Mouse (Mus musculus): ENCODE data around the gene Dnaaf5. TPM values are rescaled to one million over a fixed set of nuclear protein-coding genes. Genes with fewer than 3 reads are reported as not detected.

Dnaaf5 gene
- polyA plus RNA-seq, 1 experiment from 2014 or later: 5.5 TPM

DNA sequence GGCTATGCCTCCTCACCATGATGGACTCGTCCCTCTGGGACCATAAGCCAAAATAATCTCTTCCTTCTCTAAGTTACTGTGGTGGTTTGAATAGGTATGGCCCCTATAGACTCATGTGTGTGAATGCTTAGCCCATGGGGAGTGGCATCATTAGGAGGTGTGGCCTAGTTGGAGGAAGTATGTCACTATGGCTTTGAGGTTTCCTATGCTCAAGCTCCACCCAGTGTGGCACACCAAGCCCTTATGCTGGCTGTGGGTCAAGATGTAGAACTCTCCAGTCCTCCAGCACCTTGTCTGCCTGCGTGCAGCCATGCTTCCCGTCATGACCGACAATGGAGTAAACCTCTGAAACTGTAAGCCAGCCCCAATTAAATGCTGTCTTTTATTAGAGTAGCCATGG lies 4.3 kb upstream of the Dnaaf5 start:
- Histone ChIP-seq H3K9ac (no peak overlapping the region), H3K27me3 (no peaks in the 10 kb centered on the region), H3K4me3 (no peak overlapping the region), H3K4me1 (peaks cover 9% of the 10 kb centered on the region), H3K9me3 (no peaks in the 10 kb centered on the region), H3K36me3 (no peaks in the 10 kb centered on the region), H3K4me2 (no peak overlapping the region), H3K27ac (no peak overlapping the region)
- no peak for ATAC-seq (ENCODE audit: insufficient number of reproducible peaks, low FRiP score, low TSS enrichment, low read depth)
- WGBS: 90% methylated on average over 4 of the region's 4 CpGs

DNA sequence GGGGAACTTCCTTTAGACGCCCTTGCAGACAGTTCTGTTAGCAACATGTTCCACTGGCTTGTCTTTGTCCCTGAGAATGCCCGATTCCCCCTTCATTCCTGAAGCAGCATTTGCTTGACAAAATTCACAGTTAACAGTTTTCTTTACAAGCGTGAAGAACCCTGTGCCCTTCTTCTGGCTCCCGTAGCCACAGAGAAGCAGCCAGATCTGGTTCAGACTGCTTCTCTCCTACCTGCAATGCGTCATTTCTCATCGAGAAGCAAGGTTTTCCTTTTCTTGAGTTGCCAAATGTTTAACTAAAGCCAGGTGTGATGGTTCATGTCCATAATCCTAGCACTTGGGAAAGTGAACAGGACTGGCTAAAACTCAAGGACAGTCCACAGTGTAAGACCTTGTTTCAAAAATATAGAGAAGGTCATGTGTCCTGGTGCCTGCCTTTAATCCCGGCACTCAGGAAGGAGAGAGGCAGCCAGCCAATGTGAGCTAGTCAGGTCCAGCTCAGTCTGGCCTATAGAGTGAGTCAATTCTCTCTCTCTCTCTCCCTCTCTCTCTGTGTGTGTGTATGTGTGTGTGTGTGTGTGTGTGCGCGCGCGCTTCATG lies 3.4 kb upstream of the Dnaaf5 start:
- peaks cover 18% of the 10 kb centered on the region for H3K4me1 ChIP-seq
- no peak overlapping the region for H3K9ac ChIP-seq
- WGBS: 86% methylated on average over 11 of the region's 11 CpGs
- H3K27ac ChIP-seq: no peak overlapping the region
- no peak overlapping the region for H3K4me3 ChIP-seq
- no peaks in the 10 kb centered on the region for H3K9me3 ChIP-seq
- no peak overlapping the region for H3K4me2 ChIP-seq
- no peak for ATAC-seq (ENCODE audit: insufficient number of reproducible peaks, low FRiP score, low TSS enrichment, low read depth)
- no peaks in the 10 kb centered on the region for H3K36me3 ChIP-seq
- no peaks in the 10 kb centered on the region for H3K27me3 ChIP-seq

- Histone ChIP-seq H3K4me2 (no peak overlapping the region), H3K4me1 (peaks cover 19% of the 10 kb centered on the region), H3K27ac (no peak overlapping the region), H3K36me3 (peaks cover 2% of the 10 kb centered on the region; the same call in 1 of the 2 replicates), H3K27me3 (no peaks in the 10 kb centered on the region), H3K4me3 (no peak overlapping the region), H3K9me3 (no peaks in the 10 kb centered on the region), H3K9ac (no peak overlapping the region)
- no peak for ATAC-seq (ENCODE audit: insufficient number of reproducible peaks, low FRiP score, low TSS enrichment, low read depth)
- 90% methylated on average over 14 of the region's 14 CpGs for WGBS
Observed at GRCm38 (mm10) chr5:139147178-139148078, 2.6 kb upstream of the Dnaaf5 start.

DNA sequence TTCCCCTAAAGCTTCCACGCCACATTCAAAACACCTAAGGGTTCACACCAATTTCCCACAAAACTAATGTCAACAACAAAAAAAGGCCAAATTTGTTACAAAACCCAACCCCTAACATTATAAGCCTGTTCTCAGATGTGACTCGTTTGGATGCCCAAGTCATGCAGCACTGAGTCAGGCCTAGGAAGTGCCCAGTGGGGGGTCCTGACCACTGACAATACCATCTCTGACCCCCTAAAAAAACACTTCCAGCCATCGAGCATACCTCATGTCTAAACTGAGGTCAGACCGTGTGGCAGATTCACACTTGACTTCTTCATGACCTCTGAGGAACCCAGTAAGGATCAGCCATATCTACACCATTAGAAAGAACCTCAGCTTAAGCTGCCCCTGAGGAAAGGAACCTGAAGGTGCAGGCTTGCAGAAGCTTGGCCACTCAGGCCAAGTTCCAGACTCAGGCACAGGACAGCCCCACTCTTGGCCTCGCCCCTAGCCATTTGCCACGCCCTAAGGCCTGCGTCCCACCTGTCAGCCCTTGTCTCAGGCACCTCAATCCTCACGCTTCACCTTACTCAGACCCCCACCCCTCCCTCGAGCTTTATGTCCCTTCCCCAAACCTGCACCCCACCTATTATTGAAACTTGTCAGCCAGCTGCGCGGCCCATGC lies 884 bp upstream of the Dnaaf5 start:
- peak; percentile 50 for ATAC-seq (ENCODE audit: insufficient number of reproducible peaks, low FRiP score, low TSS enrichment, low read depth)
- Histone ChIP-seq H3K36me3 (peaks cover 19% of the 10 kb centered on the region), H3K4me1 (peaks cover 19% of the 10 kb centered on the region), H3K4me3 (peak overlapping the region; percentile 96), H3K27ac (peak overlapping the region; percentile 30), H3K9ac (no peak overlapping the region), H3K9me3 (no peaks in the 10 kb centered on the region), H3K4me2 (peak overlapping the region; percentile 90), H3K27me3 (no peaks in the 10 kb centered on the region)
- 27% methylated on average over 11 of the region's 11 CpGs for WGBS

GRCm38 (mm10) chr5:139150603-139151031 lies 594 bp downstream of the Dnaaf5 start:
- no peaks in the 10 kb centered on the region for H3K27me3 ChIP-seq
- no peaks in the 10 kb centered on the region for H3K9me3 ChIP-seq
- peak overlapping the region; percentile 96 for H3K4me3 ChIP-seq
- H3K4me1 ChIP-seq: peaks cover 19% of the 10 kb centered on the region
- peak overlapping the region; percentile 57 for H3K27ac ChIP-seq
- 1% methylated on average over 45 of the region's 45 CpGs for WGBS
- H3K36me3 ChIP-seq: peaks cover 34% of the 10 kb centered on the region
- H3K9ac ChIP-seq: peak overlapping the region; percentile 72
- no peak for ATAC-seq (ENCODE audit: insufficient number of reproducible peaks, low FRiP score, low TSS enrichment, low read depth)
- peak overlapping the region; percentile 90 for H3K4me2 ChIP-seq

GRCm38 (mm10) chr5:139160899-139161298 lies 10.9 kb downstream of the Dnaaf5 start:
- Histone ChIP-seq H3K9me3 (no peaks in the 10 kb centered on the region), H3K4me2 (no peak overlapping the region), H3K27me3 (no peaks in the 10 kb centered on the region), H3K36me3 (peaks cover 56% of the 10 kb centered on the region), H3K4me3 (no peak overlapping the region), H3K9ac (no peak overlapping the region), H3K4me1 (no peaks in the 10 kb centered on the region), H3K27ac (no peak overlapping the region)
- 85% methylated on average over 8 of the region's 8 CpGs for WGBS
- no peak for ATAC-seq (ENCODE audit: insufficient number of reproducible peaks, low FRiP score, low TSS enrichment, low read depth)

DNA sequence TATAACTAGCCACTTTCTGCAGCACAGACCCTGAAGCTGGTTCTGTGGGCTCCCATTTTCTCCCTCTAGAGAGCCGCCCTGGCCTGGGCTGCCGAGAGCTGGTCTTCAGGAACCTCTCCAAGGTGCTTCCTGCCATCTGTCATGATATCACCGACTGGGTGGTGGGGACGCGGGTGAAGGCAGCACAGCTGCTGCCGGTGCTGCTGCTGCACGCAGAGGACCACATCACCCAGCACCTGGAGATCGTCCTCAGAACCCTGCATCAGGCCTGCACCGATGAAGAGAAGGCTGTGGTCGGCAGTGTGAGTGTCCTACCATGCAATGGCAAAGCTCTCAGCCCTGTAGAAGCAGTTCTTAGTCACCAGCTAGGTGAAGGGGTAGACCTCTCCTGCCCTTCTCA lies 11.6 kb downstream of the Dnaaf5 start:
- no peak for ATAC-seq (ENCODE audit: insufficient number of reproducible peaks, low FRiP score, low TSS enrichment, low read depth)
- Histone ChIP-seq H3K9me3 (no peaks in the 10 kb centered on the region), H3K36me3 (peaks cover 57% of the 10 kb centered on the region), H3K27me3 (no peaks in the 10 kb centered on the region), H3K4me1 (no peaks in the 10 kb centered on the region), H3K4me3 (no peak overlapping the region), H3K9ac (no peak overlapping the region), H3K4me2 (no peak overlapping the region), H3K27ac (no peak overlapping the region)
- WGBS: 84% methylated on average over 10 of the region's 10 CpGs

- ATAC-seq (ENCODE audit: insufficient number of reproducible peaks, low FRiP score, low TSS enrichment, low read depth): no peak
- H3K9me3 ChIP-seq: no peaks in the 10 kb centered on the region
- H3K27ac ChIP-seq: no peak overlapping the region
- no peak overlapping the region for H3K4me3 ChIP-seq
- 84% methylated on average over 6 of the region's 6 CpGs for WGBS
- no peaks in the 10 kb centered on the region for H3K4me1 ChIP-seq
- no peak overlapping the region for H3K4me2 ChIP-seq
- H3K9ac ChIP-seq: no peak overlapping the region
- H3K36me3 ChIP-seq: peaks cover 78% of the 10 kb centered on the region
- H3K27me3 ChIP-seq: 0 out of 2 replicates have a peak, but pooled peaks cover 8% of the 10 kb centered on the region
Observed at GRCm38 (mm10) chr5:139166781-139167361, 16.8 kb downstream of the Dnaaf5 start.

DNA sequence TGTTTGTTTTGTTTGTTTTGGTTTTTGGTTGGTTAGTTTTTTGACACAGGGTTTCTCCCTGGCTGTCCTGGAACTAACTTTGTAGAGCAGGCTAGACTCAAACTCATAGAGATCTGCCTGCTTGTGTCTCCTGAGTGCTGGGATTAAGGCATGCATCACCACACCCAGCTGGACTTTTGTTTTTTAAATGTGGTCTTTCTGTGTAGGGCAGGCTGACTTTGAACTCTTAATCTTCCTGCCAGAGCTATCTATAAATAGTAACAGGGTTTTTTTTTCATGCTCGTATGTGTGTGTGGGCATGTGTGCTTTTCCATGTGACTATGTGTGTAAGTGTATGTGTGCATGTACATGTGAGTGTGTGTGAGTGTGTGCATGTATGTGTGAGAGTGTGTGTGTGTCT lies 17.5 kb downstream of the Dnaaf5 start:
- Histone ChIP-seq H3K36me3 (peaks cover 77% of the 10 kb centered on the region), H3K4me1 (no peaks in the 10 kb centered on the region), H3K4me2 (no peak overlapping the region), H3K4me3 (no peak overlapping the region), H3K27ac (no peak overlapping the region), H3K9me3 (no peaks in the 10 kb centered on the region), H3K27me3 (0 out of 2 replicates have a peak, but pooled peaks cover 8% of the 10 kb centered on the region), H3K9ac (no peak overlapping the region)
- no peak for ATAC-seq (ENCODE audit: insufficient number of reproducible peaks, low FRiP score, low TSS enrichment, low read depth)
- 89% methylated on average over 1 of the region's 1 CpGs for WGBS

DNA sequence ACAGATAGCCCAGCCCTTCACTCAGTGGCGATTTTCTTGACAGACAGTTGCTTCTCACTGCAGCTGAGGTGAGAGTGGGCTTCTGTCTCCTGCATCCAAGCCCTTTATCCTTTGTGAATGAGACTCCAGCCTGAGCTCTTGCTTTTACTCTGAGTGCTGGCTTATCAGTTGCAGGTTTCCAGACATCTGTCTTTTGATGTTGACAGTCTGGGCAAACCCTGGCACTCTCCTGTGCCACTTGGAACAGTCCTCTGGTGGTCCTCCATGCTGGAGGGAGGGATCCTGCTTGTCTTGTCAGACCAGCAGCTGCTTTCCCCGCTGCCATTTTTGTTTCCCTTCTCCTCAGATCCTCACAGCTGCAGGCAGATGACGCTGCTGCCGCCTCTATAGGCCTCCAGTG lies 21.9 kb downstream of the Dnaaf5 start:
- Histone ChIP-seq H3K4me2 (no peak overlapping the region), H3K4me3 (no peak overlapping the region), H3K9me3 (no peaks in the 10 kb centered on the region), H3K27ac (no peak overlapping the region), H3K4me1 (peaks cover 23% of the 10 kb centered on the region), H3K36me3 (peaks cover 49% of the 10 kb centered on the region), H3K27me3 (peaks cover 11% of the 10 kb centered on the region), H3K9ac (no peak overlapping the region)
- no peak for ATAC-seq (ENCODE audit: insufficient number of reproducible peaks, low FRiP score, low TSS enrichment, low read depth)
- 93% methylated on average over 4 of the region's 4 CpGs for WGBS

DNA sequence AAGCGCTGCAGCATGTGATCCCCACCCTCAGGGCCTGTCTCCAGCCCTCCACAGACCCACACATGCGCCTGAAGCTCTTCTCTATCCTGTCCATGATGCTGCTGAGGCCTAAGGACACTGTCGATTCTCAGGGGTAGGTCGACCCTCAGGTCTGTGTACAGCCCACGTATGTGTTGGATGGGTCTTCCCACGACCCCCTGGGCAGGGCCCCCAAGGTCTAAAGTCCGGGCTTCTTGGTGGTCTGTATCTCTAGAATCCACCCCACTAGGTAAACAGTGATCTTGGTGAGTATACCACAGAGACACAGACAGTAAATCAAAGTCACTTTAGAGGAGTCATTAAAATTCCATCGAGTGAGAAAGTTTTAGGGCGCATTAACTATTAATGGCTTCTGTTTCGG lies 24.1 kb downstream of the Dnaaf5 start:
- no peak for ATAC-seq (ENCODE audit: insufficient number of reproducible peaks, low FRiP score, low TSS enrichment, low read depth)
- WGBS: 24% methylated on average over 10 of the region's 10 CpGs
- Histone ChIP-seq H3K9ac (no peak overlapping the region), H3K4me1 (peaks cover 23% of the 10 kb centered on the region), H3K36me3 (peaks cover 49% of the 10 kb centered on the region), H3K9me3 (no peaks in the 10 kb centered on the region), H3K4me3 (no peak overlapping the region), H3K4me2 (no peak overlapping the region), H3K27me3 (peaks cover 23% of the 10 kb centered on the region), H3K27ac (0 out of 2 replicates have a peak overlapping the region, but pooled peaks have one; percentile 54)

Data from limb, embryonic 15.5 days (tissue).